Mouse (Mus musculus) spleen, adult 2 months (tissue): Measurements from ENCODE around the gene Ddx27. TPM values are rescaled to one million over a fixed set of nuclear protein-coding genes. Genes with fewer than 3 reads are reported as not detected.
A peak's percentile ranks its signal among the peaks of the same experiment; 100 is the strongest.

Experiments
- DNase-seq, 2 experiments: peaks; one replicate each; pipeline versions ENCODE4 v3.0.0 to v3.0.0-alpha.2; 2012 to 2021; ENCODE audit warnings: low spot score in 2 of 2, low read depth in 1 of 2
- H3K27ac ChIP-seq: fragments of 200-500 bp; 2 replicates; pipeline ENCODE4 v1.5.1; 2012; ENCODE audit warnings: low read length, inconsistent platforms; ENCODE audit not compliant: insufficient read depth
- H3K27me3 ChIP-seq: fragments of 200-500 bp; 2 replicates; pipeline ENCODE4 v1.6.1; 2012; ENCODE audit warnings: mild to moderate bottlenecking, moderate library complexity, low read length, inconsistent platforms; ENCODE audit not compliant: control insufficient read depth, insufficient read depth
- H3K36me3 ChIP-seq: fragments of 200-500 bp; 2 replicates; pipeline ENCODE4 v1.6.1; 2012; ENCODE audit warnings: mild to moderate bottlenecking, low read length, inconsistent platforms; ENCODE audit not compliant: control insufficient read depth, insufficient read depth
- H3K4me1 ChIP-seq: fragments of 200-500 bp; 2 replicates; pipeline ENCODE4 v1.6.1; 2011; ENCODE audit warnings: inconsistent platforms; ENCODE audit not compliant: control insufficient read depth, insufficient read depth, insufficient read length
- H3K4me3 ChIP-seq: fragments of 200-500 bp; 2 replicates; pipeline ENCODE4 v1.5.1; 2011; ENCODE audit warnings: mild to moderate bottlenecking, inconsistent platforms; ENCODE audit not compliant: insufficient read depth, insufficient read length; ENCODE audit errors: extremely low read depth
- CTCF ChIP-seq: fragments of 200-500 bp; IDR thresholded peaks from 2 replicates; pipeline ENCODE4 v1.5.1; 2011; ENCODE audit warnings: mild to moderate bottlenecking, inconsistent platforms; ENCODE audit not compliant: insufficient read depth, insufficient read length, insufficient replicate concordance; ENCODE audit errors: extremely low read depth
- POLR2A ChIP-seq: fragments of 200-500 bp; IDR thresholded peaks from 2 replicates; pipeline ENCODE4 v1.6.1; 2011; ENCODE audit warnings: low read depth, low read length, inconsistent platforms
- WGBS: fragments of 180-500 bp; shearing (Covaris S2); methylation state at CpG from one replicate; pipeline ENCODE4 v1.1.7; 2018; 5-methylcytosine and 5-hydroxymethylcytosine counted together
- polyA plus RNA-seq: library from polyadenylated mRNA; depleted of rRNA; stranded (reverse); fragments of >200 nt; gene quantifications from 2 replicates; pipeline ENCODE4 v1.2.3, GENCODE M21; 2012

The Ddx27 gene
- polyA plus RNA-seq, 1 experiment, result 27.4 TPM

GRCm38 (mm10) chr2:166983351-166983894 lies 31.6 kb upstream of the Ddx27 start:
- no peak overlapping the region for H3K27ac ChIP-seq
- H3K4me3 ChIP-seq, result no peak overlapping the region
- H3K27me3 ChIP-seq, result no peaks in the 10 kb centered on the region
- peaks cover 11% of the 10 kb centered on the region for H3K4me1 ChIP-seq
- H3K36me3 ChIP-seq, result no peaks in the 10 kb centered on the region
- TF ChIP-seq POLR2A (no peak), CTCF (no peak)
- DNase-seq, result no peak
- 93% methylated on average over 4 of the region's 4 CpGs for WGBS

GRCm38 (mm10) chr2:166990861-166991260 lies 24.1 kb upstream of the Ddx27 start:
- Histone ChIP-seq H3K4me3 (no peak overlapping the region), H3K27ac (no peak overlapping the region; the same call in 1 of the 2 replicates), H3K27me3 (no peaks in the 10 kb centered on the region), H3K4me1 (peaks cover 7% of the 10 kb centered on the region; the same call in 1 of the 2 replicates), H3K36me3 (no peaks in the 10 kb centered on the region)
- TF ChIP-seq CTCF (no peak), POLR2A (no peak)
- DNase-seq, result no peak
- 70% methylated on average over 7 of the region's 7 CpGs for WGBS

GRCm38 (mm10) chr2:166991945-166992344 lies 23.0 kb upstream of the Ddx27 start:
- Histone ChIP-seq H3K4me3 (no peak overlapping the region), H3K36me3 (no peaks in the 10 kb centered on the region), H3K27me3 (no peaks in the 10 kb centered on the region), H3K4me1 (peaks cover 10% of the 10 kb centered on the region; the same call in 1 of the 2 replicates), H3K27ac (no peak overlapping the region)
- no peak for DNase-seq
- TF ChIP-seq POLR2A (no peak), CTCF (no peak)

- DNase-seq, result peak in 1 of 2 experiments; percentile 17
- Histone ChIP-seq H3K4me1 (peaks cover 10% of the 10 kb centered on the region; the same call in 1 of the 2 replicates), H3K27me3 (no peaks in the 10 kb centered on the region), H3K36me3 (no peaks in the 10 kb centered on the region), H3K27ac (peak overlapping the region; percentile 97), H3K4me3 (peak overlapping the region; percentile 89)
- WGBS, result 1% methylated on average over 28 of the region's 28 CpGs
- no peak for TF ChIP-seq CTCF
- TF ChIP-seq POLR2A, result no peak
Measured at GRCm38 (mm10) chr2:166995021-166995795, 19.8 kb upstream of the Ddx27 start.

GRCm38 (mm10) chr2:166995796-166996532 lies 19.0 kb upstream of the Ddx27 start, which contains the start of gene Stau1:
TSS of gene Stau1 (minus strand) at chr2:166996299.
- DNase-seq, result peak; percentile 88 to 94
- H3K27me3 ChIP-seq, result no peaks in the 10 kb centered on the region
- under 1% methylated on average over 76 of the region's 88 CpGs for WGBS
- peaks cover 10% of the 10 kb centered on the region; the same call in 1 of the 2 replicates for H3K4me1 ChIP-seq
- peak within 1 kb of the TSS; percentile 89 for H3K4me3 ChIP-seq
- H3K27ac ChIP-seq, result peak within 1 kb of the TSS; percentile 97
- TF ChIP-seq CTCF (no peak), POLR2A (peak; percentile 76)
- no peaks in the 10 kb centered on the region for H3K36me3 ChIP-seq

GRCm38 (mm10) chr2:166996533-166996894 lies 18.5 kb upstream of the Ddx27 start:
- WGBS, result 34% methylated on average over 8 of the region's 8 CpGs
- peak overlapping the region; percentile 57 for H3K4me3 ChIP-seq
- TF ChIP-seq POLR2A (no peak), CTCF (no peak)
- no peaks in the 10 kb centered on the region for H3K27me3 ChIP-seq
- peak overlapping the region; percentile 68 for H3K27ac ChIP-seq
- no peaks in the 10 kb centered on the region for H3K36me3 ChIP-seq
- DNase-seq, result no peak
- H3K4me1 ChIP-seq, result peaks cover 10% of the 10 kb centered on the region; the same call in 1 of the 2 replicates
